In genomic region chr19:58609716-58610115, GRCm38 (mm10) we compare ENCODE assay signal across 28 mouse cellular contexts. TPM values are rescaled to one million over a fixed set of nuclear protein-coding genes. Genes with fewer than 3 reads are reported as not detected.
A peak's percentile ranks its signal among the peaks of the same experiment; 100 is the strongest.
DNase-seq lines count a peak whose midpoint lies in the region; ATAC-seq and TF ChIP-seq lines count a peak whose summit lies in the region.
"Had no signal": no experiment of that assay in that cellular context is flagged by ENCODE, and none has a peak within 500 bp of the region (broad histone marks: within the 10 kb centered on the region; RNA-seq: fewer than 3 reads in every experiment).

No protein-coding gene starts in this region.

- no peaks in the 10 kb centered on the region for H3K9me3 ChIP-seq in lung, embryonic 14.5 days (ENCODE audit: low read depth, low read length)
- H3K9me3 ChIP-seq: heart, embryonic 12.5 days; hindbrain, embryonic 10.5 days; intestine, embryonic 15.5 days; limb, embryonic 10.5 days; midbrain, embryonic 13.5 days; stomach, embryonic 15.5 days had no signal

- TF ChIP-seq CTCF in kidney, adult 2 months (conservative IDR thresholded peaks at IDR 0.05; ENCODE audit: insufficient read depth, insufficient read length, low read depth, low read length): no peak
- no peak for TF ChIP-seq CTCF in Patski (IDR thresholded peaks at IDR 0.05)
- no peak for TF ChIP-seq CTCF in lung, embryonic 14.5 days (IDR thresholded peaks at IDR 0.05; ENCODE audit: low read depth)

- H3K4me3 ChIP-seq in kidney, adult 2 months (ENCODE audit: insufficient read depth, low read depth, low read length): no peak overlapping the region
- no peak overlapping the region for H3K4me3 ChIP-seq in lung, embryonic 14.5 days (ENCODE audit: low read depth, low read length)
- H3K4me3 ChIP-seq: heart, embryonic 12.5 days; hindbrain, embryonic 10.5 days; intestine, embryonic 15.5 days; limb, embryonic 10.5 days; megakaryocyte, embryonic 14.5 days; midbrain, embryonic 13.5 days; stomach, embryonic 15.5 days had no signal

- no peaks in the 10 kb centered on the region for H3K4me1 ChIP-seq in kidney, adult 2 months (ENCODE audit: control insufficient read depth, insufficient read depth, low read length)
- H3K4me1 ChIP-seq in lung, embryonic 14.5 days (ENCODE audit: insufficient read depth): no peaks in the 10 kb centered on the region
- H3K4me1 ChIP-seq: heart, embryonic 12.5 days; hindbrain, embryonic 10.5 days; intestine, embryonic 15.5 days; megakaryocyte, embryonic 14.5 days; midbrain, embryonic 13.5 days; stomach, embryonic 15.5 days had no signal

- H3K9ac ChIP-seq in lung, embryonic 14.5 days: no peak overlapping the region
- H3K9ac ChIP-seq: heart, embryonic 12.5 days; intestine, embryonic 15.5 days; liver, postnatal 0 days; midbrain, embryonic 13.5 days; stomach, embryonic 15.5 days had no signal

- POLR2A ChIA-PET in Patski (lab: Charles Lee): no interaction called here

- WGBS in kidney, adult 2 months: 46% methylated on average over 1 of the region's 1 CpGs
- WGBS in lung, embryonic 14.5 days: 39% methylated on average over 1 of the region's 1 CpGs

- CTCF ChIA-PET in Patski (lab: Charles Lee): no interaction called here

- DNase-seq in kidney, adult 2 months: peak; percentile 30
- no peak for DNase-seq in kidney, postnatal 10 days
- DNase-seq in Patski (ENCODE audit: low read depth, low spot score): no peak
- DNase-seq in lung, embryonic 14.5 days: peak; percentile 47
- peak; percentile 58 for DNase-seq in lung, postnatal 25 days (ENCODE audit: low spot score)
- no peak for DNase-seq in adrenal gland, adult 8-10 months
- no peak for DNase-seq in adipocyte (ENCODE audit: low spot score)
- DNase-seq: adrenal gland, postnatal 10 days; cerebellum, adult 9-10 months; gastrocnemius, postnatal 10 days; heart, postnatal 10 days; layer of hippocampus, adult 9-11 months; liver; liver, postnatal 0 days; thymus, adult 18-20 months; thymus, postnatal 4 days had no signal

- TF ChIP-seq POLR2A in kidney, adult 2 months (IDR thresholded peaks at IDR 0.05; ENCODE audit: low read depth, low read length): no peak

- H3K27ac ChIP-seq in kidney, adult 2 months (ENCODE audit: insufficient read depth, low read depth, low read length): no peak overlapping the region
- H3K27ac ChIP-seq in lung, embryonic 14.5 days (ENCODE audit: low read depth): no peak overlapping the region
- H3K27ac ChIP-seq: hindbrain, embryonic 10.5 days; intestine, embryonic 15.5 days; limb, embryonic 10.5 days; midbrain, embryonic 13.5 days; stomach, embryonic 15.5 days had no signal

- H3K4me2 ChIP-seq in lung, embryonic 14.5 days: no peak overlapping the region
- H3K4me2 ChIP-seq: heart, embryonic 12.5 days; intestine, embryonic 15.5 days; midbrain, embryonic 13.5 days; stomach, embryonic 15.5 days had no signal

- ATAC-seq in Patski: peak; percentile 65
- ATAC-seq in lung, embryonic 14.5 days (ENCODE audit: insufficient read depth): no peak
- ATAC-seq: forebrain, embryonic 16.5 days; hindbrain, embryonic 16.5 days; intestine, embryonic 15.5 days; liver, postnatal 0 days; midbrain, embryonic 13.5 days had no signal

- no peaks in the 10 kb centered on the region for H3K36me3 ChIP-seq in kidney, adult 2 months (ENCODE audit: control insufficient read depth, insufficient read depth, low read length)
- H3K36me3 ChIP-seq in lung, embryonic 14.5 days (ENCODE audit: insufficient read depth): no peaks in the 10 kb centered on the region
- H3K36me3 ChIP-seq: heart, embryonic 12.5 days; hindbrain, embryonic 10.5 days; intestine, embryonic 15.5 days; limb, embryonic 10.5 days; midbrain, embryonic 13.5 days; stomach, embryonic 15.5 days had no signal

- H3K27me3 ChIP-seq in kidney, adult 2 months (replicated peaks; ENCODE audit: control insufficient read depth, insufficient read depth, low read length): no peaks in the 10 kb centered on the region
- H3K27me3 ChIP-seq in Patski: peaks cover 21% of the 10 kb centered on the region
- H3K27me3 ChIP-seq in lung, embryonic 14.5 days (ENCODE audit: insufficient read depth, low read length): no peaks in the 10 kb centered on the region
- H3K27me3 ChIP-seq: heart, embryonic 12.5 days; intestine, embryonic 15.5 days; megakaryocyte, embryonic 14.5 days; midbrain, embryonic 13.5 days; stomach, embryonic 15.5 days had no signal

- in situ Hi-C loops in Patski (cut with MboI; ENCODE audit: low pct_unique_long_range_greater_than_20kb): no loop called here

RNA-seq across cellular contexts. Expression of gene Pnlip, which starts 42.6 kb away (rescaled TPM):
- not detected in 2 replicates for polyA plus RNA-seq in kidney, adult 2 months (2012; rRNA removed)
- polyA plus RNA-seq in Patski (2021): not detected
- not detected in 2 replicates for polyA plus RNA-seq in lung, embryonic 14.5 days (2014; fragmentation: Nextera tagmentation; extraction: Ambion mirVana)
- total RNA-seq in adrenal gland, adult 8-10 months (2022): not detected
- total RNA-seq: adrenal gland, postnatal 10 days; gastrocnemius, postnatal 10 days; granulocyte monocyte progenitor cell, adult 5-6 weeks; heart, postnatal 10 days; monocyte, adult 5-6 weeks; neutrophil, adult 5-6 weeks had no signal
- polyA plus RNA-seq: heart, embryonic 12.5 days; limb, embryonic 10.5 days; liver, postnatal 0 days; midbrain, embryonic 13.5 days had no signal

Comparison
In these comparisons a context has a peak if more than half of its experiments do, and no peak if none do; other contexts are left out.
1. DNase-seq: peak in kidney, adult 2 months (single experiment), lung, embryonic 14.5 days (single experiment) and lung, postnatal 25 days (single experiment); none in kidney, postnatal 10 days (single experiment), Patski (single experiment), adrenal gland, adult 8-10 months (single experiment) and adipocyte (single experiment).